Mouse (Mus musculus): ENCODE data around the gene Mlycd.
"Not testable (repeated sequence)": the region's sequence is repeated elsewhere in the genome, so short reads cannot be mapped to it uniquely, and the experiment has no call there.

Mlycd gene

GRCm38 (mm10) chr8:119394524-119395026, at the start of gene Mlycd:
TSS of gene Mlycd (plus strand) at chr8:119394878.
- peak; percentile 69 to 90 for DNase-seq (ENCODE audit: low spot score in 2 of 2)

- peak; percentile 17 to 34 for DNase-seq (ENCODE audit: low spot score in 2 of 2)
Measured at GRCm38 (mm10) chr8:119345029-119345682, 49.5 kb upstream of the Mlycd start.

GRCm38 (mm10) chr8:119345683-119346075, 49.0 kb upstream of the Mlycd start:
- no peak for DNase-seq (ENCODE audit: low spot score in 2 of 2)

- DNase-seq (ENCODE audit: low spot score in 2 of 2) = no peak
Measured at GRCm38 (mm10) chr8:119351647-119352046, 43.0 kb upstream of the Mlycd start.

GRCm38 (mm10) chr8:119352977-119353658, 41.6 kb upstream of the Mlycd start:
- no peak for DNase-seq (ENCODE audit: low spot score in 2 of 2)

- no peak for DNase-seq (ENCODE audit: low spot score in 2 of 2)
Measured at GRCm38 (mm10) chr8:119353659-119354023, 41.0 kb upstream of the Mlycd start.

GRCm38 (mm10) chr8:119356631-119357030, 38.0 kb upstream of the Mlycd start:
- not testable (repeated sequence) for DNase-seq (ENCODE audit: low spot score in 2 of 2)

GRCm38 (mm10) chr8:119358175-119358574, 36.5 kb upstream of the Mlycd start:
- no peak for DNase-seq (ENCODE audit: low spot score in 2 of 2)

- peak; percentile 48 to 79 for DNase-seq (ENCODE audit: low spot score in 2 of 2)
Measured at GRCm38 (mm10) chr8:119358836-119359235, 35.8 kb upstream of the Mlycd start.

- no peak for DNase-seq (ENCODE audit: low spot score in 2 of 2)
Measured at GRCm38 (mm10) chr8:119360686-119361295, 33.9 kb upstream of the Mlycd start.

GRCm38 (mm10) chr8:119374716-119375115, 20.0 kb upstream of the Mlycd start:
- not testable (repeated sequence) for DNase-seq (ENCODE audit: low spot score in 2 of 2)

GRCm38 (mm10) chr8:119378476-119378875, 16.2 kb upstream of the Mlycd start:
- DNase-seq (ENCODE audit: low spot score in 2 of 2) = no peak

- DNase-seq (ENCODE audit: low spot score in 2 of 2) = peak in 1 of 2 experiments; percentile 42
Measured at GRCm38 (mm10) chr8:119380619-119381018, 14.1 kb upstream of the Mlycd start.

- peak; percentile 24 to 69 for DNase-seq (ENCODE audit: low spot score in 2 of 2)
Measured at GRCm38 (mm10) chr8:119384478-119384877, 10.2 kb upstream of the Mlycd start.

- no peak for DNase-seq (ENCODE audit: low spot score in 2 of 2)
Measured at GRCm38 (mm10) chr8:119385854-119386253, 8.8 kb upstream of the Mlycd start.

GRCm38 (mm10) chr8:119386988-119387387, 7.7 kb upstream of the Mlycd start:
- no peak for DNase-seq (ENCODE audit: low spot score in 2 of 2)

- no peak for DNase-seq (ENCODE audit: low spot score in 2 of 2)
Measured at GRCm38 (mm10) chr8:119394097-119394496, 581 bp upstream of the Mlycd start.

- DNase-seq (ENCODE audit: low spot score in 2 of 2) = peak; percentile 15 to 39
Measured at GRCm38 (mm10) chr8:119395072-119395950, 633 bp downstream of the Mlycd start.

- no peak for DNase-seq (ENCODE audit: low spot score in 2 of 2)
Measured at GRCm38 (mm10) chr8:119398558-119398957, 3.9 kb downstream of the Mlycd start.

GRCm38 (mm10) chr8:119399255-119399654, 4.6 kb downstream of the Mlycd start:
- no peak for DNase-seq (ENCODE audit: low spot score in 2 of 2)

GRCm38 (mm10) chr8:119400122-119400671, 5.5 kb downstream of the Mlycd start:
- no peak for DNase-seq (ENCODE audit: low spot score in 2 of 2)
